Mouse (Mus musculus): ENCODE measurements around the gene Mink1.

DNA sequence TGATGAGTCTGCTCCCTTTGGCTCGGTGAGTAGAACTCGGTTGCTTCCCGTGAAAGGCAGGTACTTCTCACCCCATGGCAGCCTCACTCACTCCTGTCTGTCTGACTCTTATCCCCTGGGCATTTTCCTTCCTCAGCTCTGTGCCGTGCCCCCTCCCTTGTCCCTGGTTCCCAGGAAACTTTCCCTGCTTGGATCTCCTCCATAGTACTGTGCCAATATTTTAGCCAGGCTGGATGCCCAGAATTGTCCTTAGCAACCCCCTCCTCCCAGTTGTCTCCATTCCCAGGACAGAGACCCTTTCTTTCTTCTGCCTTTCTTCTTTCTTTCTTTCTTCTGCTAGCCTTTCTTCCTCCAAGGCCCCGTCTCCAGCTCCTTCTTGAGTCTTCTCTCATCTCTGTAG, 21.3 kb upstream of the Mink1 start:
- TF ChIP-seq CTCF (IDR thresholded peaks at IDR 0.05; ENCODE audit: low read depth, low read length) (no peak), GATA1 (IDR thresholded peaks at IDR 0.05; ENCODE audit: borderline replicate concordance, low read length) (no peak)
